Mouse (Mus musculus): Measurements from ENCODE around the gene Abca8b. TPM values are rescaled to one million over a fixed set of nuclear protein-coding genes. Genes with fewer than 3 reads are reported as not detected.
A peak's percentile ranks its signal among the peaks of the same experiment; 100 is the strongest.
"Not testable (repeated sequence)": the region's sequence is repeated elsewhere in the genome, so short reads cannot be mapped to it uniquely, and the experiment has no call there.

Abca8b gene
- polyA plus RNA-seq, 1 experiment from 2014 or later, result 1.8 TPM

GRCm38 (mm10) chr11:109961495-109962492 lies 33.9 kb downstream of the Abca8b start:
- H3K27me3 ChIP-seq (replicated peaks), result no peaks in the 10 kb centered on the region
- peak; percentile 94 for ATAC-seq (replicated peaks)
- H3K4me2 ChIP-seq, result peak overlapping the region; percentile 12; the same call in 1 of the 2 replicates
- H3K4me3 ChIP-seq, result no peak overlapping the region
- H3K9me3 ChIP-seq, result no peaks in the 10 kb centered on the region
- peaks cover 9% of the 10 kb centered on the region for H3K4me1 ChIP-seq
- whole genome bisulfite sequencing, result 32% methylated on average over 4 of the region's 4 CpGs
- H3K36me3 ChIP-seq (replicated peaks), result no peaks in the 10 kb centered on the region
- peak overlapping the region; percentile 74 for H3K27ac ChIP-seq
- H3K9ac ChIP-seq, result no peak overlapping the region

DNA sequence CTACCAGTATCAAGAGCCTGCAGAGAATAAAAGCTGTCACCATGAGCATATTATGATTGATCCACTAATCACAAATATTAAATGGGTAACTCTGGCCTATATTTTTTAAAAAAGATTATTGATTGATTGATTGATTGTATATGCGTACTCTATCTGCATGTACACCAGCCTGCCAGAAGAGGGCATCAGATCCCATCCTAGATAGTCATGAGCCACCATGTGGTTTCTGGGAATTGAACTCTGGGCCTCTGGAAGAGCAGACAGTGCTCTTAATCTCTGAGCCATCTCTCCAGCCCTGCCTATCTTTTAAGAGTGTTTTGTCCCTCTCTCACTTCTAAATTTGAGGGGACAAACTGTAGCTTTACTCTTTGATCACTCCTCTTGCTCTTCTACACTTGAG lies 40.5 kb downstream of the Abca8b start:
- Histone ChIP-seq H3K9me3 (no peaks in the 10 kb centered on the region), H3K4me1 (no peaks in the 10 kb centered on the region), H3K4me3 (no peak overlapping the region), H3K4me2 (no peak overlapping the region), H3K9ac (no peak overlapping the region), H3K27ac (no peak overlapping the region), H3K27me3 (replicated peaks) (no peaks in the 10 kb centered on the region), H3K36me3 (replicated peaks) (no peaks in the 10 kb centered on the region)
- no peak for ATAC-seq (replicated peaks)
- WGBS, result 92% methylated on average over 1 of the region's 1 CpGs

DNA sequence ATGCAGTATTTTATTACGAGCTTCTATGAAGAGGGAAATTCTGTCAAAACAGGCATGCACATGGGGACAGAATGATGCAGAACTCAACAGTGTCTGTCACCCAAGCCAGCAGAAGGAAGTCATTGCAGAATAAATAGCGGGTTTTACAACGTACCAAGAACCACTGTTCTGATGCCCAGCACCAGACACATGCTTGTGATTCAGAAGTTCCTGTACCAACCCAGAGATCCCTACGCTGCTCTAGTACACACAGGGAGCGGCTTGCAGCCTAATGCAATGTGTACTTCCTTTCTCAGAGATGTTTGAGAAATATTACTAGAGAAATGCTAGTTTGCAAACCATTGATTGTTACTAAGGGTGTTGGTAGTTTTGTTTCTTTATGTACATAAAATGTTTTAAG lies 58.7 kb downstream of the Abca8b start:
- Histone ChIP-seq H3K9ac (no peak overlapping the region), H3K27ac (no peak overlapping the region), H3K27me3 (replicated peaks) (no peaks in the 10 kb centered on the region), H3K9me3 (no peaks in the 10 kb centered on the region), H3K4me2 (no peak overlapping the region), H3K4me1 (no peaks in the 10 kb centered on the region), H3K36me3 (replicated peaks) (0 out of 2 replicates have a peak, but pooled peaks cover 5% of the 10 kb centered on the region), H3K4me3 (no peak overlapping the region)
- WGBS, result 88% methylated on average over 5 of the region's 5 CpGs
- no peak for ATAC-seq (replicated peaks)

DNA sequence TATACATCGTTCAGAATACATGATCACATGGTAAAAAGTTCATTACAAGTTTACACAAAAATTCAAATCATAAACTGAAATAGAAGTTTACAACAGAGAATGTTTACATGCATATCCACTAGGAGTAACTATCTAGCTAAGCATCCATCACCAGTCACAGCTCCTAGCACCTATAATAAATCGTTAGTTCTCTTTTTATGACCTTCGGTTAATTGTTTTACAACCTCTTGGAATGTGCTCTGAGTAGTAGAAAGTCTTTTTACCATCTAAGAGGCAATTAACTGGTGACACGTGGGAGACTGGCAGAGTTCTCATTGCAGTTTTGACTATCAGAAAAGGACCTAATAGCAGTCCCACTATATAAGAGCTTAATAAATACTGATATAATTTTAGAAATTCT lies 62.4 kb downstream of the Abca8b start:
- H3K36me3 ChIP-seq (replicated peaks); H3K27me3 ChIP-seq (replicated peaks); H3K4me1 ChIP-seq; H3K4me2 ChIP-seq; ATAC-seq (replicated peaks); H3K9ac ChIP-seq; H3K4me3 ChIP-seq; H3K27ac ChIP-seq; H3K9me3 ChIP-seq: not testable (repeated sequence)
- 85% methylated on average over 4 of the region's 4 CpGs for WGBS

- 40% methylated on average over 2 of the region's 2 CpGs for WGBS
- no peak overlapping the region for H3K4me2 ChIP-seq
- H3K9ac ChIP-seq, result no peak overlapping the region
- H3K27me3 ChIP-seq (replicated peaks), result no peaks in the 10 kb centered on the region
- no peaks in the 10 kb centered on the region for H3K9me3 ChIP-seq
- no peaks in the 10 kb centered on the region for H3K4me1 ChIP-seq
- H3K36me3 ChIP-seq (replicated peaks), result no peaks in the 10 kb centered on the region
- ATAC-seq (replicated peaks), result no peak
- H3K4me3 ChIP-seq, result no peak overlapping the region
- H3K27ac ChIP-seq, result no peak overlapping the region
Measured at GRCm38 (mm10) chr11:109928489-109928888, 67.2 kb downstream of the Abca8b start.

GRCm38 (mm10) chr11:109926718-109927680 lies 68.6 kb downstream of the Abca8b start:
- no peak overlapping the region for H3K4me3 ChIP-seq
- H3K36me3 ChIP-seq (replicated peaks), result no peaks in the 10 kb centered on the region
- H3K27me3 ChIP-seq (replicated peaks), result no peaks in the 10 kb centered on the region
- 66% methylated on average over 7 of the region's 7 CpGs for WGBS
- H3K4me1 ChIP-seq, result no peaks in the 10 kb centered on the region
- no peak overlapping the region for H3K4me2 ChIP-seq
- no peak overlapping the region for H3K27ac ChIP-seq
- H3K9me3 ChIP-seq, result no peaks in the 10 kb centered on the region
- ATAC-seq (replicated peaks), result no peak
- H3K9ac ChIP-seq, result no peak overlapping the region

GRCm38 (mm10) chr11:109922236-109922635 lies 73.4 kb downstream of the Abca8b start:
- Histone ChIP-seq H3K4me2 (no peak overlapping the region), H3K4me3 (no peak overlapping the region), H3K4me1 (no peaks in the 10 kb centered on the region), H3K36me3 (replicated peaks) (no peaks in the 10 kb centered on the region), H3K27ac (no peak overlapping the region), H3K9me3 (no peaks in the 10 kb centered on the region), H3K9ac (no peak overlapping the region), H3K27me3 (replicated peaks) (no peaks in the 10 kb centered on the region)
- 90% methylated on average over 3 of the region's 3 CpGs for WGBS
- ATAC-seq (replicated peaks), result no peak

DNA sequence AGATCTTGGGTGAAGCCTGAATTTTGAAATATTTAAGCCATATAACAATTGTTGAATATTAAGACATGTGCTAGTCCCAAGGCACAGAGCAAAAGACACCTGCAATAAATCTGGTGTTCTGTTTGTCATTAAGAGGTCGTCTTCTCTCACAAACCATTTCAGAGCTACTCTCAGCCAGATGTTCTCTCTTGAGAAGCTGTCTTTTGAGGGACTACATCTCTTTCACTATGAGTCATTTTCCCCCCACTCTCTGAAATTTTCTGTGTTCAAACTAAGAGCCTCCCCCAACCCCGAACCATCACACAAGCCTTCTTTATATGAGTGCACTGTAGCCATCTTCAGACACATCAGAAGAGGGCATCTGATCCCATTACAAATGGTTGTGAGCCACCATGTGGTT lies 76.2 kb downstream of the Abca8b start:
- ATAC-seq (replicated peaks), result no peak
- Histone ChIP-seq H3K4me1 (no peaks in the 10 kb centered on the region), H3K9ac (no peak overlapping the region), H3K9me3 (no peaks in the 10 kb centered on the region), H3K27ac (no peak overlapping the region), H3K4me2 (no peak overlapping the region), H3K4me3 (no peak overlapping the region), H3K27me3 (replicated peaks) (no peaks in the 10 kb centered on the region), H3K36me3 (replicated peaks) (no peaks in the 10 kb centered on the region)
- 83% methylated on average over 2 of the region's 2 CpGs for WGBS

DNA sequence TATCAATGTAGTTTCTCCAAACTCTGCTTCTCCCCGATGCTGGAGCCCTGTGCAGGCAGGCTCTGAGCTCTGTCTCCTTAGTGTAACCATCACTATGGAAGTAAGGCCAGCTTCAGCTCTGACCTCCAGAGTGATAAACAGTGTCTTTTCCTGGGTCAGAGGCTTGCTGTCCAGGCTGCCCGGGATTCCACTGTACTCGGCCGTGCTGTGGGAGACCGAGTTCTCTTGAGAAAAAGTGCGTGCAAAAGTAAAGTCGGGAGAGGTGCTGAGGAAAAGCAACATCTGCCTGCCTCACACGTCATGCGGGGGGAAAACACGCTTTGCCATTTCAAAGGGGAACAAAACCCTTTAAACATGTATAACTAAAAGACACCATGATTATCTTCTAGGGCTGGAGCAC lies 79.0 kb downstream of the Abca8b start:
- no peak overlapping the region for H3K27ac ChIP-seq
- no peaks in the 10 kb centered on the region for H3K27me3 ChIP-seq (replicated peaks)
- H3K9me3 ChIP-seq, result no peaks in the 10 kb centered on the region
- H3K4me1 ChIP-seq, result no peaks in the 10 kb centered on the region
- no peak overlapping the region for H3K4me3 ChIP-seq
- 90% methylated on average over 10 of the region's 10 CpGs for WGBS
- no peak for ATAC-seq (replicated peaks)
- H3K36me3 ChIP-seq (replicated peaks), result no peaks in the 10 kb centered on the region
- H3K9ac ChIP-seq, result no peak overlapping the region
- no peak overlapping the region for H3K4me2 ChIP-seq

DNA sequence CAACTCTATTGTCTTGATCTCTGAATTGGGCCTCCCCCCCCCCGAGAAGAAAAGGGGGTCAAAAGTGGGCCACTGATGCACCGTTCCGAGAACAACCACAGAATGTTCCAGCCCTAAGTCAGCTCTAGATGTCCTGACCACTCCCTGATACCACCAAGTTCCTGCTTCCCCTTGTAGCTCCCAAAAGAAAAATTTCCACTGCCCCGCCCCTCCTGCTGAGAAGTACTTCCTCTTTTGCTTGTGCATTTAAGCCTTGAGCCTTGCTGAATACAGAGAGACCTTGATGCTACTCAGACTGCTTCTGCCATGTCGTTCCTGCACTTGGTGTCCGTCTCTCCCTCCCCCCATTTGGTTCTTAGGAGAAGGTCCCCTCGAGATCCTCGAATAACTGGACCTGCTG lies 82.5 kb downstream of the Abca8b start:
- not testable (repeated sequence) for H3K4me3 ChIP-seq; ATAC-seq (replicated peaks); H3K9ac ChIP-seq; H3K4me2 ChIP-seq; H3K27me3 ChIP-seq (replicated peaks); H3K4me1 ChIP-seq; H3K27ac ChIP-seq; H3K36me3 ChIP-seq (replicated peaks); H3K9me3 ChIP-seq
- 85% methylated on average over 8 of the region's 8 CpGs for WGBS

DNA sequence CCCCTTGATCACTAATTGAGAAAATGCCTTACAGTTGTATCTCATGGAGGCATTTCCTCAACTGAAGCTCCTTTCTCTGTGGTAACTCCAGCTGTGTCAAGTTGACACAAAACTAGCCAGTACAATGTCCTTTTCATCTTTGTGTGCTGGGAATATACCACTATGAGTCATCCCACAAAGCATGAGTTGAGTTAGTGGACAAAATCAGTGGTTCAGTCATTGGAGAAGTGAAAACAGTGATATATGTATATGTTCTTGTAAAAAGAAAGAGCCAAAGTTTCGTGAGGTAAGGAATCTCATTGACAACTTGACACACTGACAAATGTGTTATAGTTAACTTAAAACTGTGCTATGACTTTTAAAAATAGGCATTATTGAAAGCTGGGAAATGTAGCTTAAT lies 83.5 kb downstream of the Abca8b start:
- not testable (repeated sequence) for H3K4me1 ChIP-seq; H3K4me3 ChIP-seq; H3K27ac ChIP-seq; H3K9ac ChIP-seq; H3K27me3 ChIP-seq (replicated peaks); H3K9me3 ChIP-seq; H3K36me3 ChIP-seq (replicated peaks); ATAC-seq (replicated peaks); H3K4me2 ChIP-seq
- whole genome bisulfite sequencing, result 69% methylated on average over 1 of the region's 1 CpGs

DNA sequence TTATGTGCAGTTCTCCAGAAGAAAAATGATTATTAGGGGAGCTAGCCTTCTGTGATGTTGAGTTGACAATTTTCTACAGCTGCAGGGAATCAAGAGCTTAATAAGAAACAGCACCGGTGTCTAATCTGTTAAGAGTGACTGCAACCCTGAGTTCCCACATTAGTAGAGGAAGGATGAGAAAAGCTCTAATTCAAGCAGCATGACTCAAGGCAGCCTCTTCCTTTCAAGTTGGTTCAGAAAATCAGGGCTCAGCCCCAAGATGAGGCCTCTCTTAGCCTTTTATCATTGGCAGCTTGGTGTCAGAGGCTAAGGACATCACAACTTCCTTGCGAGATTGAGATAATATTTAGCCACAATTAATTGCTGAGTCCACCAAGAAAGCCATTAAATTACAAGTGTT lies 85.8 kb downstream of the Abca8b start:
- H3K9ac ChIP-seq, result no peak overlapping the region
- H3K4me1 ChIP-seq, result no peaks in the 10 kb centered on the region
- no peak overlapping the region for H3K4me3 ChIP-seq
- H3K27ac ChIP-seq, result no peak overlapping the region
- no peaks in the 10 kb centered on the region for H3K36me3 ChIP-seq (replicated peaks)
- ATAC-seq (replicated peaks), result no peak
- 60% methylated on average over 2 of the region's 2 CpGs for WGBS
- H3K27me3 ChIP-seq (replicated peaks), result no peaks in the 10 kb centered on the region
- H3K9me3 ChIP-seq, result no peaks in the 10 kb centered on the region
- no peak overlapping the region for H3K4me2 ChIP-seq
